Mouse (Mus musculus) lung, postnatal 0 days (tissue): ENCODE data around the gene Atp13a5.

Experiments
- CTCF ChIP-seq: IDR thresholded peaks from 2 replicates; pipeline ENCODE4 v1.5.1; 2016; ENCODE audit warnings: antibody characterized with exemption, mild to moderate bottlenecking
- EP300 ChIP-seq: IDR thresholded peaks from 2 replicates; pipeline ENCODE4 v1.6.1; 2016; ENCODE audit warnings: antibody characterized with exemption, mild to moderate bottlenecking, control low read depth

DNA sequence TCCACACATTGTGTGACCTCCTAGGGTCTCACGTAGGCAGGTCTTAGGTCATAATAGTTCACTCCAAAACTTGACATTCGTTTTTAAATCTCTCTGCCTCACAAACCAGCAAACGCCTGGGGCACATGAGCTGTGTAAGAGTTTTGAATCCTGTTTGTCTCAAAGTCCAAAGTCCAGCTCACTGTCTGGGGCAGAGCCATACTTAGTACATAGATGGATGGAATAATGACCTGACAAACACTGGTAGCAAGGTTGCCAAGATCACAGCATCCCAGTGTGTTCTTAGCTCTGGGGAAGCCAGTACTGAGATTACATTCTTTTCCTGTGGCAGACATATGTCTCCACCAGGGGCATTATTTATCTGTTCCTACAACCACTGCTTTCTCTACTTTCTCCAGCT lies 63.5 kb downstream of the Atp13a5 start:
- TF ChIP-seq CTCF (no peak), EP300 (no peak)
